Mouse (Mus musculus): ENCODE results near the gene Hist1h3f. TPM values are rescaled to one million over a fixed set of nuclear protein-coding genes. Genes with fewer than 3 reads are reported as not detected.
"Not testable (repeated sequence)": the region's sequence is repeated elsewhere in the genome, so short reads cannot be mapped to it uniquely, and the experiment has no call there.

Hist1h3f gene
- total and polyA plus RNA-seq, 3 experiments = 1.2 to 541 TPM; not detected in 1

- peaks cover 0 to 21% of the 10 kb centered on the region in 2 experiments; a peak in 2 of 4 replicates for H3K36me3 ChIP-seq (ENCODE audit: control insufficient read depth in 1 of 2, insufficient read depth in 2 of 2, low read length in 2 of 2)
- H3K27me3 ChIP-seq (ENCODE audit: control insufficient read depth in 1 of 2, insufficient read depth in 2 of 2, low read length in 2 of 2) = not testable (repeated sequence)
- peak; percentile 85 for DNase-seq (ENCODE audit: low read depth, low spot score)
Observed at GRCm38 (mm10) chr13:23571504-23572217, 27.8 kb downstream of the Hist1h3f start.

GRCm38 (mm10) chr13:23572218-23573033 lies 28.6 kb downstream of the Hist1h3f start:
- DNase-seq (ENCODE audit: low read depth, low spot score) = peak; percentile 85
- Histone ChIP-seq H3K36me3 (ENCODE audit: control insufficient read depth in 1 of 2, insufficient read depth in 2 of 2, low read length in 2 of 2) (peaks cover 0 to 24% of the 10 kb centered on the region in 2 experiments; a peak in 2 of 4 replicates), H3K4me3 (ENCODE audit: control insufficient read depth in 1 of 2, insufficient read depth in 1 of 2, low read depth in 2 of 2, low read length in 2 of 2) (peak overlapping the region in 1 of 2 experiments; percentile 4), H3K27me3 (ENCODE audit: control insufficient read depth in 1 of 2, insufficient read depth in 2 of 2, low read length in 2 of 2) (no peaks in the 10 kb centered on the region), H3K4me1 (ENCODE audit: control insufficient read depth in 1 of 2, insufficient read depth in 2 of 2, low read length in 2 of 2) (no peaks in the 10 kb centered on the region; a peak in 1 of 4 replicates), H3K9me3 (replicated peaks; ENCODE audit: insufficient read depth, low read length) (no peaks in the 10 kb centered on the region), H3K27ac (ENCODE audit: control insufficient read depth, low read depth, low read length) (peak overlapping the region; percentile 98), H3K79me2 (ENCODE audit: control insufficient read depth, insufficient read depth, low read length, poor library complexity) (peaks cover 6% of the 10 kb centered on the region; the same call in 1 of the 2 replicates), H3K9ac (ENCODE audit: control insufficient read depth, low read depth, low read length, poor library complexity, severe bottlenecking) (peak overlapping the region; percentile 99)
- no peak for TF ChIP-seq CHD1 (IDR thresholded peaks at IDR 0.05; ENCODE audit: low read depth, low read length)
- no peak for TF ChIP-seq BHLHE40 (IDR thresholded peaks at IDR 0.05; ENCODE audit: borderline replicate concordance, low read depth, low read length)
- TF ChIP-seq TAL1 (IDR thresholded peaks at IDR 0.05; ENCODE audit: low read length) = no peak
- no peak for TF ChIP-seq UBTF (IDR thresholded peaks at IDR 0.05; ENCODE audit: borderline replicate concordance, insufficient read depth, low read depth, low read length)
- no peak for TF ChIP-seq RCOR1 (IDR thresholded peaks at IDR 0.05; ENCODE audit: low read depth, low read length)
- TF ChIP-seq GABPA (IDR thresholded peaks at IDR 0.05; ENCODE audit: low read depth, low read length) = no peak
- TF ChIP-seq POLR2AphosphoS5 (IDR thresholded peaks at IDR 0.05; ENCODE audit: borderline replicate concordance, low read depth, low read length) = no peak
- no peak for TF ChIP-seq MYB (IDR thresholded peaks at IDR 0.05; ENCODE audit: low read depth, low read length)
- no peak for TF ChIP-seq POLR2A (IDR thresholded peaks at IDR 0.05; ENCODE audit: control insufficient read depth in 1 of 2, insufficient read depth in 1 of 2, low read depth in 1 of 2, low read length in 2 of 2, poor library complexity in 1 of 2)
- TF ChIP-seq ELF1 (IDR thresholded peaks at IDR 0.05; ENCODE audit: low read depth, low read length) = no peak
- no peak for TF ChIP-seq CTCF (IDR thresholded peaks at IDR 0.05 in 2 of 3, conservative IDR thresholded peaks at IDR 0.05 in 1 of 3; ENCODE audit: control insufficient read depth in 1 of 3, insufficient read depth in 1 of 3, low read depth in 2 of 3, low read length in 3 of 3, poor library complexity in 1 of 3, severe bottlenecking in 1 of 3)
- no peak for TF ChIP-seq GATA1 (IDR thresholded peaks at IDR 0.05; ENCODE audit: low read depth, low read length)
- TF ChIP-seq CHD2 (IDR thresholded peaks at IDR 0.05; ENCODE audit: low read length) = no peak
- no peak for TF ChIP-seq KAT2A (conservative IDR thresholded peaks at IDR 0.05; ENCODE audit: low read depth, low read length)
- no peak for TF ChIP-seq JUND (IDR thresholded peaks at IDR 0.05; ENCODE audit: low read depth, low read length)
- no peak for TF ChIP-seq ETS1 (IDR thresholded peaks at IDR 0.05; ENCODE audit: low read depth, low read length)
- no peak for TF ChIP-seq RAD21 (IDR thresholded peaks at IDR 0.05; ENCODE audit: low read depth, low read length)
- no peak for TF ChIP-seq MAZ (IDR thresholded peaks at IDR 0.05; ENCODE audit: low read depth, low read length)

More at GRCm38 (mm10) chr13:23571504-23572217, 27.8 kb downstream of the Hist1h3f start:
- H3K79me2 ChIP-seq (ENCODE audit: control insufficient read depth, insufficient read depth, low read length, poor library complexity); H3K4me1 ChIP-seq (ENCODE audit: control insufficient read depth in 1 of 2, insufficient read depth in 2 of 2, low read length in 2 of 2); H3K9me3 ChIP-seq (replicated peaks; ENCODE audit: insufficient read depth, low read length): not testable (repeated sequence)
- Histone ChIP-seq H3K27ac (ENCODE audit: control insufficient read depth, low read depth, low read length) (peak overlapping the region; percentile 98), H3K4me3 (ENCODE audit: control insufficient read depth in 1 of 2, insufficient read depth in 1 of 2, low read depth in 2 of 2, low read length in 2 of 2) (peak overlapping the region; percentile 4 to 15; a peak in 3 of 4 replicates), H3K9ac (ENCODE audit: control insufficient read depth, low read depth, low read length, poor library complexity, severe bottlenecking) (peak overlapping the region; percentile 99)
- TF ChIP-seq POLR2A (IDR thresholded peaks at IDR 0.05; ENCODE audit: control insufficient read depth in 1 of 2, insufficient read depth in 1 of 2, low read depth in 1 of 2, low read length in 2 of 2, poor library complexity in 1 of 2) (peak; percentile 91 to 95), POLR2AphosphoS5 (IDR thresholded peaks at IDR 0.05; ENCODE audit: borderline replicate concordance, low read depth, low read length) (peak; percentile 93; the same call in 1 of the 2 replicates), UBTF (IDR thresholded peaks at IDR 0.05; ENCODE audit: borderline replicate concordance, insufficient read depth, low read depth, low read length) (peak; percentile 96; the same call in 1 of the 2 replicates), TBP (IDR thresholded peaks at IDR 0.05; ENCODE audit: low read depth, low read length) (peak; percentile 37; the same call in 1 of the 2 replicates)

Measured in MEL (cell line).